Mouse (Mus musculus): ENCODE data around the gene Hoxc9. TPM values are rescaled to one million over a fixed set of nuclear protein-coding genes. Genes with fewer than 3 reads are reported as not detected.

The Hoxc9 gene
- polyA plus RNA-seq, 1 experiment from 2014 or later, result 0.49 TPM

- Histone ChIP-seq H3K4me1 (peaks cover 10% of the 10 kb centered on the region), H3K9me3 (no peaks in the 10 kb centered on the region)
- WGBS, result 0% methylated on average over 2 of the region's 3 CpGs
Observed at GRCm38 (mm10) chr15:103032167-103032566, 55.9 kb downstream of the Hoxc9 start.

GRCm38 (mm10) chr15:103032646-103033575 lies 56.7 kb downstream of the Hoxc9 start:
- H3K4me1 ChIP-seq, result peaks cover 10% of the 10 kb centered on the region
- H3K9me3 ChIP-seq, result no peaks in the 10 kb centered on the region
- peaks cover 99% of the 10 kb centered on the region for H3K27me3 ChIP-seq (ENCODE audit: insufficient read depth, poor library complexity, severe bottlenecking)
- H3K4me3 ChIP-seq, result no peak overlapping the region
- no peak overlapping the region for H3K27ac ChIP-seq
- WGBS, result 2% methylated on average over 26 of the region's 26 CpGs
- no peaks in the 10 kb centered on the region for H3K36me3 ChIP-seq
- no peak for DNase-seq (ENCODE audit: low spot score)

More at GRCm38 (mm10) chr15:103032167-103032566, 55.9 kb downstream of the Hoxc9 start:
- Histone ChIP-seq H3K27me3 (ENCODE audit: insufficient read depth, poor library complexity, severe bottlenecking) (peaks cover 99% of the 10 kb centered on the region), H3K36me3 (no peaks in the 10 kb centered on the region), H3K27ac (no peak overlapping the region), H3K4me3 (no peak overlapping the region)
- DNase-seq (ENCODE audit: low spot score), result no peak

- Histone ChIP-seq H3K4me1 (peaks cover 10% of the 10 kb centered on the region), H3K9me3 (no peaks in the 10 kb centered on the region), H3K36me3 (no peaks in the 10 kb centered on the region), H3K4me3 (peak overlapping the region; percentile 54), H3K27ac (peak overlapping the region; percentile 77), H3K27me3 (ENCODE audit: insufficient read depth, poor library complexity, severe bottlenecking) (peaks cover 99% of the 10 kb centered on the region)
- no peak for DNase-seq (ENCODE audit: low spot score)
- WGBS, result under 1% methylated on average over 24 of the region's 24 CpGs
Observed at GRCm38 (mm10) chr15:103034043-103034806, 58.0 kb downstream of the Hoxc9 start.

MicroRNAs encoded within 50 kb of the gene (microRNA counts, 519-probe panel; counts per million panel counts)
- not detected for microRNA mmu-miR-615-3p
- microRNA mmu-miR-615-5p, result not detected

Small RNA genes within 50 kb of the gene (microRNA-seq; reads per million reads assigned to microRNA genes)
- gene Mir196a-2 (15.7 reads per million, percentile 29 among the genes with 10 or more reads in this experiment), gene Mir615 (135 reads per million, percentile 55 among the genes with 10 or more reads in this experiment)

Other genes starting within 250 kb of the Hoxc9 start
- gene Hoxc13, start 55.3 kb upstream of the Hoxc9 start, polyA plus RNA-seq (2016; fragmentation: Nextera tagmentation; extraction: Ambion mirVana), result not detected in 2 replicates
- not detected in 2 replicates for gene Hoxc12, start 39.7 kb upstream of the Hoxc9 start, polyA plus RNA-seq (2016; fragmentation: Nextera tagmentation; extraction: Ambion mirVana)
- not detected in 2 replicates for gene Hoxc11, start 22.0 kb upstream of the Hoxc9 start, polyA plus RNA-seq (2016; fragmentation: Nextera tagmentation; extraction: Ambion mirVana)
- gene Hoxc10, start 9.6 kb upstream of the Hoxc9 start, polyA plus RNA-seq (2016; fragmentation: Nextera tagmentation; extraction: Ambion mirVana), result 0.07 and 0.62 TPM in 2 replicates
- 0.60 and 5.5 TPM in 2 replicates for gene Hoxc5, start 9.0 kb upstream of the Hoxc9 start, polyA plus RNA-seq (2016; fragmentation: Nextera tagmentation; extraction: Ambion mirVana)
- 0.06 and 1.7 TPM in 2 replicates for gene Hoxc8, start 14.2 kb downstream of the Hoxc9 start, polyA plus RNA-seq (2016; fragmentation: Nextera tagmentation; extraction: Ambion mirVana)
- 0.23 and 1.8 TPM in 2 replicates for gene Hoxc6, start 21.8 kb downstream of the Hoxc9 start, polyA plus RNA-seq (2016; fragmentation: Nextera tagmentation; extraction: Ambion mirVana)
- gene Hoxc4, start 42.5 kb downstream of the Hoxc9 start, polyA plus RNA-seq (2016; fragmentation: Nextera tagmentation; extraction: Ambion mirVana), result 0.81 and 6.6 TPM in 2 replicates
- gene Smug1, start 190.7 kb downstream of the Hoxc9 start, polyA plus RNA-seq (2016; fragmentation: Nextera tagmentation; extraction: Ambion mirVana), result 16.2 and 19.5 TPM in 2 replicates

Measured in heart, embryonic 10.5 days (tissue).